Mouse (Mus musculus) activated CD4-positive, CD25-positive, alpha-beta regulatory T cell, adult 4 months (primary cell): Measurements from ENCODE around the gene Pigu. TPM values are rescaled to one million over a fixed set of nuclear protein-coding genes. Genes with fewer than 3 reads are reported as not detected.

Experiments
- ATAC-seq: one replicate; pipeline ENCODE4 v1.8.0; 2017
- polyA plus RNA-seq, 2 experiments: library from polyadenylated mRNA; unstranded; fragments of 100-300 nt; shearing (Covaris generic); gene quantifications; one replicate each; pipeline ENCODE4 v1.2.1; 2017

Gene Pigu
- polyA plus RNA-seq = 10 to 100 TPM; 33.8 to 34.1 TPM

GRCm38 (mm10) chr2:155356971-155357591 is at the start of gene Pigu:
Pigu (minus strand) TSS chr2:155357430.
- peak; percentile 100 for ATAC-seq

DNA sequence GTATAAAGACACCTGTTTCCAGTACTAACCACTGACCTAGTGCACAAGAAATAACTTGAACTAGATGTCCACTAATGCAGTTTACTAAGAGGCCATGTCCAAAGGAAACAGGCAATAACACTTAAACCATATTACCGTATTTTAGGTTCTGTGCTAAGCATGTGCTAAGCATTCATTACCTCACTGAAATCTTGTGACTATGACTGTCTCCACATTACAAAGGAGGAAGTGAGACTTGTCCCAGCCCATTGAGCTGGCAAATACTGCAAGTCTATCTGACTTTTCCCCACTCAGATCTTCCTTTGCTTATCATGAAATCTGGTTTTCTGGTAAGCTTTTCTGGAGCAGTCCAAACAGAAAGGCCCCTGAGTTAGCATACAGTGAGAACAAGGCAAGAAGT is 47.4 kb upstream of the Pigu start:
- ATAC-seq = no peak

DNA sequence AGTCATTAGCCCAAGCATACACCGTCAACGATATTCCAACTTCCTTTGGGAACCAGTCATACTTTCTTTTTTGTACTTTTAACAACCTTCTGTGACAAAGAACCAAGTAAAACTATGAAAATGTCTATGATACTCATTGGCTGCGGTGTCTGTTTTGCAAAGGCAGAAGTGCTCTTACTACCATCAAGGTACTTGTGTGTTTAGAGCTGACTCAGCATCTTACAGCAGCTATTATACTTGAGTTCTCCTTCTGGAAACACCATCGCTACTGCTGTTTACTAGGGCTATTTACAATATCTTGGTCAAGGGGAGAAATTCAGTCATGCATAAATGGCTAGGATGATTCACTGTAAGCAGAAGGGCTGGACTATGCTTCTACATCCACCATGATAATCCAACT is 44.7 kb upstream of the Pigu start:
- no peak for ATAC-seq

- no peak for ATAC-seq
Observed at GRCm38 (mm10) chr2:155400276-155400675, 43.0 kb upstream of the Pigu start.

GRCm38 (mm10) chr2:155394586-155394985 is 37.4 kb upstream of the Pigu start:
- ATAC-seq = no peak

GRCm38 (mm10) chr2:155388573-155388972 is 31.3 kb upstream of the Pigu start:
- no peak for ATAC-seq

DNA sequence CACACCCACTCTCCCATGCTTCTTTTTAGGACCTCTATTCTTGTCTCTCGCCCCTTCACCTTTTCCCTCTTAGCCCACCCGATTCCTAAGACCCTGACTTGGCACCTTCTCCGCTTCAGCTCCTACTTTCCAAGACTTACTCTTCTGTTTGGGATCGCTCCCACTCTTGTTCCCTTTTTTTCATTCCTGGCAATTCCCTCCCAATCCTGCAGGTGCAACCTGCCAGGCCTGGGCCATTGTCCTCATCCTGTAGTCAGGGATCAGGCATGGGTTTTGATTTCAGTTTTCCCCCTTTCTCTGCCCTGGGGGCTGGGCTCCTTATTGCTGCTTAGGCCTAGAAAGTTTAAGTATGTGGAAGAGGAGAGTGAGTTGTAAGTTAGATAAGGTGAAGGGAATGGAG is 29.8 kb upstream of the Pigu start:
- no peak for ATAC-seq

DNA sequence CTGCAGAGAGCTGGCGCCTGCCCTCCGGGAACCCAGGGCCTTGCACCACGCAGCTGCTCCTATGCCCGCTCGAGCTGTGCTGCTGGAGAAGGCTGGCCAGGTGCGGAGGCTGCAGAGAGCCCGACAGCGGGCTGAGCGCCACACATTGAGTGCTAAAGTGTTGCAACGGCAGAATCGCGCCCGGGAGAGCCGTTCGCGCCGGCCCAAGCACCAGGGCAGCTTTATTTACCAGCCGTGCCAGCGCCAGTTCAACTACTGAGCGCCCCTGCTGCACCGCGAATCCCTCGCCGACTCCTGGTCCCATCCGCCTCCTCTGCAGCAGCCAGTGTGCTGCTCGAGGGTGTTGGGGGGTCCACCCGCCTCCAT is 29.3 kb upstream of the Pigu start:
- ATAC-seq = no peak

- no peak for ATAC-seq
Observed at GRCm38 (mm10) chr2:155385731-155386533, 28.7 kb upstream of the Pigu start.

GRCm38 (mm10) chr2:155385090-155385489 is 27.9 kb upstream of the Pigu start:
- peak; percentile 34 for ATAC-seq

- no peak for ATAC-seq
Observed at GRCm38 (mm10) chr2:155382791-155383438, 25.7 kb upstream of the Pigu start.

DNA sequence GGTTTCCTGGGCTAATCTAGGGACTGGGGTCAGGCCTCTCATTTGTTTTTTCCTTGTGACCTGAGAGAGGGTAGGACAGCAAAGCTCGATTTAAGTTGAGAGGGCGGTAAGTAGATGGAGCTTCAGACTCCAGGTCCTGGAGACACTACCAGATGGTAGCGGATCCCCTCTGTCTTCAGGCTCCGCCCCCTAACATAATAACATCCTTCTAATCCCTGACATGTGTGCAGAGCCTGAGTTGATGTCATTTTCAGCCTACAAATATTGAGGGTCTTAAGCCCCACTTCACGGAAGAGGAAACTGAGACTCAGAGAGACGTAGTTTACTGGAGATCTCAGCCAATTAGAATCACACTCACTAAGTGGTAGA is 25.1 kb upstream of the Pigu start:
- ATAC-seq = peak; percentile 3

DNA sequence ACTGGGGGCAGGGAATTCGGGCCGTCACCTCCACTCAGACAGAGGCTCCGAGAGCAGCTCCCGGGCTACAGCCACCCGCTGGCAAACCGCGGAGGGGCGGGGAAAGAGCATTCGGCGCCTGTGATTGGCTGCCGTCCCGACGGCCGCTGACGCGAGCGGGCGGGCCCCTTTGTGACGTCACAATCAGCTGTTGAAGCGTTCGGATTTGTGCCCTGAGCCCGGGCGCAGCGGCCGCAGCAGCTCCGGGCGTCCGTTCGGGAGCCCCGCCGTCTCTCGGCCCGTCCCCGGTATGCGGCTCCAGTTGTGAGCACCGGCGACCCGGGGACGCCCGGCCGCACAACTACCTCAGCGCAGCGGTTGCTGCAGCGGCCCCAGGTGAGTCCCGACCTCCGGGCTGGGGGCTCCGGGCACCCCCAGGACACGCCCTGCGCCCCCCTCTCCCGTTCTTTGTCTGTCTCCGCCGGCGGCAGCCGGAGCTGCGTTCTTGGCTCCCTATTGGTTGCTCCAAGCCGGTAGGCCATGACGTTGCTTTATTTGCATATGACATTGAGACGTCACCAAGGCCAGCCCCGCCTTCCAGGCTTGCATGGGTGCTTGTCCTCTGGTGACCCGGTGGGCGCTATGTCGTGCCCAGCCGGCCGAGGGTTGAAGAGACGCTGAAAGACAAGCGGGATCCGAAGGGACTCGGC is 24.6 kb upstream of the Pigu start:
- ATAC-seq = peak; percentile 91

DNA sequence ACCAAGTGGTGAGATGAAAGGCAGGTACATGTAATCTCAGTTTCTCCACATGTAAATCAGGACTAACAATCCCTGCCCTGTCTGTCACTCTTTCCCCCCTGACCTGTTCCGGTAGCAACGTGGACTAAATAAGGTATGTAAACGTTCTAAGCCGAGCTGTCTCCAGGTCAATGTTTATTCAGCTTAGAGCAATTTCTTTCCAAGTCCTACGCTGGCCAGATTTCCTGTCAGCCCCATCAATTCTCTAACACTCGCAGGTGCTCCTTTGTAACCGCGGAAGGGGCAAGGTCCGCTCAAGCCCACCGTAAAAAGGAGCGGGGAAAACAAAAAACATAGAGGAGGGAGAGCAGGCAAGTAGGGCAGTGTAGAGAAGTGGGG is 23.8 kb upstream of the Pigu start:
- no peak for ATAC-seq

DNA sequence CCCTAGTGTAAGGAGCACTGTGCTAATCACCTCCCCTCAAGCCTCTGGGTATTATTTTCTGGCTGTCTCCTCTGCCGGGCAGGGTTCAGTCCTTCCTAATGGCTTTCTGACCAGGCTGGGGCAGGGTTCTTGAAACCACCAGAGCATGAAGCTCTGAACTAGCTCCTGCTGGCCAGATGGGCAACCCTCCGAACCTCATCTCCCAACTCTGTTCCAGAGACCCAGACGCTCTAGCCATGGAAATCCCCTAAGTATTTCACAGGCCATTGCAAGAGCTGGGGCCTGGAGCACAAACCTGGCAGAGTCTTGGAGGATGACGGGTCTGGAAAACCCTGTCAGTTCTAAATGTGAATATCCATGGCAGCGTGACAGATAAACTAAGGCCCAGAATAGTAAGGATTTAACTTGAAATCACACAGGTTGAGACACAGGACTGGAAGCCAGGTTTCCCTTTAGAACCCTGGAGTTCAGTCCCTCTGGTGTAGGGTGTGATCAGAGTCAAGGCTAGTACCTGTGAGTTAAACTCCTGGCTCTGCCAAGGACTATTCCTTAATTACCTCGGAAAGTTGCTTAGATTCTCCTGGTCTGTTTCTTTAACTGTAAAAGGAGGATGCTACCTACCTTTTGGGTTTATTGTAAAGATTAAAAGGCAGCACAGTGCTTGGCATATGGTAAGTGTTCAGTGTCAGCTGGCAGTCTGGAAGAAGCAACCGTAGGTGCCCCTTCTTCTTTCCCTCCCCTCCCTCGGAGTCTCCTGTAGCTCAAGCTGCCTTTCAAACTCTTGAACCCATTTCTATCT is 23.2 kb upstream of the Pigu start, which contains the start of gene Trp53inp2:
Gene Trp53inp2, plus strand, starts transcription at position 799 of the 799 bp plus-strand sequence.
- ATAC-seq = no peak

DNA sequence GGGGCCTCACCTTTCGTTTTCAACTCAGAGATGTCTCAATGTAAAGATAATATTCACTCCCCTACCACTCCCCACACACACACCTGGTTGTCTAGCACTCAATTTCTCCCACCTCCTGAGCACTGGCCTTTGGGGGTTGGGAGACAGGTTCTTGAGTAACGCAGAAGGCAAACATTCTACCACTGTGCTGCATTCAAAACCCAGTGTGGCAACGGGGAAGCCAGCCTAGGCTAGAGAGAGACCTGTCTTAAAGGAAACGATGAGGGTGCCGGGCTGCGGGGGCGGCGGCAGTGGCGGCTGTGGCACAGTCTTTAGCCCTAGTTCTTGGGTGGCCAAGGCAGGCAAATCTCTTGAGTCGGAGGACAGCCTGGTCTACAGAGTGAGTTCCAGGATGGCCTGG is 19.0 kb upstream of the Pigu start:
- ATAC-seq = no peak

GRCm38 (mm10) chr2:155374521-155374920 is 17.3 kb upstream of the Pigu start:
- no peak for ATAC-seq

GRCm38 (mm10) chr2:155373886-155374285 is 16.7 kb upstream of the Pigu start:
- ATAC-seq = no peak

GRCm38 (mm10) chr2:155373302-155373701 is 16.1 kb upstream of the Pigu start:
- no peak for ATAC-seq

DNA sequence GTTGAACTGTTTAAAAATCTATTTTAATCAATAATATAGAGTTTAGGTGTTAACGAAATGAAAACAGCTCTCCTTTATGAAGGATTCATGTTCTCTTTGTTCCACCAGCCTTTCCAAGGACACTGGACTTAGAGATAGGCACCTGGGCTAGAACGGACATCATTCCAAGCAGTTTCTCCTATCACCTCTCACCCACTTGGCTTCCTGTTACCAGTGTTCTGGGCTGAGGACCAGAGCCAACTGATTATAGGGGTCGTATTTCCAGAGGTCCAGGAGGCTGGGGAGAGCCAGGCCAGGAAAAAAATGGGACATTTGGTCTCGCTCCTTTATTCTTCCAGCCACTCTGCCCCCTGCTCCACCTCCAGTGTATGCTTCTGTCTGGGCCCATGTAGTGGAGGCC is 15.2 kb upstream of the Pigu start:
- no peak for ATAC-seq

- no peak for ATAC-seq
Observed at GRCm38 (mm10) chr2:155369333-155369883, 12.2 kb upstream of the Pigu start.

- ATAC-seq = no peak
Observed at GRCm38 (mm10) chr2:155367635-155368284, 10.5 kb upstream of the Pigu start.
